Mouse (Mus musculus) left cerebral cortex, adult 2 months (tissue): ENCODE results near the gene Ankrd7. TPM values are rescaled to one million over a fixed set of nuclear protein-coding genes. Genes with fewer than 3 reads are reported as not detected.
A peak's percentile ranks its signal among the peaks of the same experiment; 100 is the strongest.

ENCODE experiments used
- DNase-seq, 2 experiments: peaks; one replicate each; pipeline ENCODE4 v3.0.0; 2021 to 2022; ENCODE audit warnings: low spot score in 2 of 2, mixed read lengths in 1 of 2; ENCODE audit errors: extremely low spot score in 1 of 2
- H3K27ac ChIP-seq: fragments of 200-600 bp; 2 replicates; pipeline ENCODE4 v1.8.1; 2022
- H3K4me3 ChIP-seq: fragments of 200-600 bp; 2 replicates; pipeline ENCODE4 v1.8.1; 2022
- CTCF ChIP-seq: fragments of 200-600 bp; IDR thresholded peaks from 2 replicates; pipeline ENCODE4 v1.8.1; 2022; ENCODE audit warnings: antibody characterized with exemption, mild to moderate bottlenecking, moderate library complexity
- intact Hi-C: fragments of 180-260 bp; cut with DNase I; formaldehyde crosslinking; loops from one replicate; pipeline ENCODE4 v1.15.1; 2025
- total RNA-seq, 2 experiments: library from RNA; stranded (reverse); gene quantifications; 2 replicates each; pipeline ENCODE4 v1.2.3; 2021

The Ankrd7 gene
- total RNA-seq, 2 experiments from 2014 or later: not detected

- H3K27ac ChIP-seq: no peak overlapping the region
- TF ChIP-seq CTCF: peak; percentile 58
- no peak for DNase-seq
- intact Hi-C loops: no loop called here
- no peak overlapping the region for H3K4me3 ChIP-seq
These were observed 41.1 kb downstream of the Ankrd7 start for GRCm38 (mm10) chr6:18907173-18907572.

- peak; percentile 23 for TF ChIP-seq CTCF
- Histone ChIP-seq H3K27ac (no peak overlapping the region), H3K4me3 (no peak overlapping the region)
- DNase-seq: no peak
- intact Hi-C loops: no loop called here
These were observed 47.1 kb downstream of the Ankrd7 start for GRCm38 (mm10) chr6:18913179-18913578.

- no peak for DNase-seq
- H3K27ac ChIP-seq: no peak overlapping the region
These were observed 49.9 kb downstream of the Ankrd7 start for GRCm38 (mm10) chr6:18916021-18916420.

GRCm38 (mm10) chr6:18916471-18916870, 50.4 kb downstream of the Ankrd7 start:
- Histone ChIP-seq H3K27ac (no peak overlapping the region), H3K4me3 (no peak overlapping the region)
- intact Hi-C loops: no loop called here
- no peak for DNase-seq
- TF ChIP-seq CTCF: no peak

More at GRCm38 (mm10) chr6:18916021-18916420, 49.9 kb downstream of the Ankrd7 start:
- no peak for TF ChIP-seq CTCF
- intact Hi-C loops: no loop called here
- H3K4me3 ChIP-seq: no peak overlapping the region

Other genes starting within 250 kb of the Ankrd7 start
- 10 to 100 TPM; 26.8 to 31.5 TPM for gene Lsm8, start 17.7 kb upstream of the Ankrd7 start, total RNA-seq